Mouse (Mus musculus): ENCODE measurements around the gene Sergef.

GRCm38 (mm10) chr7:46501458-46501857 lies 138.1 kb downstream of the Sergef start:
- TF ChIP-seq CTCF (IDR thresholded peaks at IDR 0.05; ENCODE audit: control insufficient read depth, insufficient read depth, insufficient read length) (no peak), USF1 (IDR thresholded peaks at IDR 0.05; ENCODE audit: low read depth) (no peak)

Data from C2C12 (cell line).